Mouse (Mus musculus) small intestine, adult 10 weeks (tissue): Measurements from ENCODE around the gene Phospho1. TPM values are rescaled to one million over a fixed set of nuclear protein-coding genes. Genes with fewer than 3 reads are reported as not detected.

Experiments used
- polyA plus RNA-seq: library from polyadenylated mRNA; stranded (reverse); fragments of 350-450 nt; fragmentation: Illumina TruSeq; extraction: RNeasy Lipid Tissue Mini Kit (QIAGEN cat#74804); gene quantifications from one replicate; pipeline ENCODE4 v1.2.3, GENCODE M21; 2014; ENCODE audit warnings: low replicate concordance

The Phospho1 gene
- 2.9 TPM for polyA plus RNA-seq

GRCm38 (mm10) chr11:95824071-95824876 lies at the start of gene Phospho1:
Gene Phospho1 (plus strand): TSS chr11:95824499.

GRCm38 (mm10) chr11:95837059-95837458 lies 12.8 kb downstream of the Phospho1 start, which contains the start of gene Gngt2:
Gene Gngt2 (plus strand): TSS chr11:95837216.

GRCm38 (mm10) chr11:95842074-95842681 lies 17.9 kb downstream of the Phospho1 start, which contains the start of gene Abi3:
Gene Abi3 (minus strand): TSS chr11:95842476.

Other genes with a start within 250 kb of the Phospho1 start
- gene Ngfr, start 236.8 kb upstream of the Phospho1 start, polyA plus RNA-seq, result not detected
- 4.0 TPM for gene Phb, start 157.5 kb upstream of the Phospho1 start, polyA plus RNA-seq
- gene Zfp652, start 111.8 kb upstream of the Phospho1 start, polyA plus RNA-seq, result 15.7 TPM
- 0.11 TPM for gene B130006D01Rik, start 100.9 kb upstream of the Phospho1 start, polyA plus RNA-seq
- 1.6 TPM for gene Gngt2, start 12.7 kb downstream of the Phospho1 start, polyA plus RNA-seq
- not detected for gene Abi3, start 18.0 kb downstream of the Phospho1 start, polyA plus RNA-seq
- gene B4galnt2, start 90.4 kb downstream of the Phospho1 start, polyA plus RNA-seq, result 312 TPM
- not detected for gene Igf2bp1, start 181.4 kb downstream of the Phospho1 start, polyA plus RNA-seq
- gene Gip, start 200.0 kb downstream of the Phospho1 start, polyA plus RNA-seq, result not detected
- gene Snf8, start 210.4 kb downstream of the Phospho1 start, polyA plus RNA-seq, result 16.2 TPM
- gene Ube2z, start 240.9 kb downstream of the Phospho1 start, polyA plus RNA-seq, result 16.7 TPM